Mouse (Mus musculus): ENCODE results near the gene Limd2. TPM values are rescaled to one million over a fixed set of nuclear protein-coding genes. Genes with fewer than 3 reads are reported as not detected.

The Limd2 gene
- polyA plus RNA-seq, 1 experiment from 2014 or later = 247 TPM

- ATAC-seq (ENCODE audit: low read depth) = peak; percentile 80
- H3K9ac ChIP-seq (ENCODE audit: low read length) = peak overlapping the region; percentile 95
- H3K4me3 ChIP-seq (ENCODE audit: low read length) = peak overlapping the region; percentile 86
- H3K27me3 ChIP-seq (ENCODE audit: control insufficient read depth, insufficient read depth, low read depth, low read length) = no peaks in the 10 kb centered on the region
- H3K9me3 ChIP-seq (ENCODE audit: control insufficient read depth, low read length) = no peaks in the 10 kb centered on the region
- peaks cover 18% of the 10 kb centered on the region for H3K36me3 ChIP-seq (ENCODE audit: control insufficient read depth, insufficient read depth, low read length)
- peak overlapping the region; percentile 95 for H3K27ac ChIP-seq (ENCODE audit: low read length)
- under 1% methylated on average over 62 of the region's 106 CpGs for WGBS
- peaks cover 22% of the 10 kb centered on the region for H3K4me1 ChIP-seq (replicated peaks; ENCODE audit: control insufficient read depth, insufficient read depth, low read length)
- H3K4me2 ChIP-seq (ENCODE audit: low read depth, low read length) = peak overlapping the region; percentile 93
Observed at GRCm38 (mm10) chr11:106159921-106160840, 479 bp downstream of the Limd2 start.

GRCm38 (mm10) chr11:106159216-106159920 lies 1.3 kb downstream of the Limd2 start:
- 0% methylated on average over 23 of the region's 25 CpGs for WGBS
- Histone ChIP-seq H3K4me2 (ENCODE audit: low read depth, low read length) (peak overlapping the region; percentile 93), H3K36me3 (ENCODE audit: control insufficient read depth, insufficient read depth, low read length) (peaks cover 25% of the 10 kb centered on the region), H3K27me3 (ENCODE audit: control insufficient read depth, insufficient read depth, low read depth, low read length) (no peaks in the 10 kb centered on the region), H3K27ac (ENCODE audit: low read length) (peak overlapping the region; percentile 95), H3K9me3 (ENCODE audit: control insufficient read depth, low read length) (no peaks in the 10 kb centered on the region), H3K4me1 (replicated peaks; ENCODE audit: control insufficient read depth, insufficient read depth, low read length) (peaks cover 22% of the 10 kb centered on the region), H3K9ac (ENCODE audit: low read length) (peak overlapping the region; percentile 95), H3K4me3 (ENCODE audit: low read length) (peak overlapping the region; percentile 86)
- peak; percentile 65 for ATAC-seq (ENCODE audit: low read depth)

- Histone ChIP-seq H3K36me3 (ENCODE audit: control insufficient read depth, insufficient read depth, low read length) (peaks cover 30% of the 10 kb centered on the region), H3K27ac (ENCODE audit: low read length) (peak overlapping the region; percentile 95), H3K9me3 (ENCODE audit: control insufficient read depth, low read length) (no peaks in the 10 kb centered on the region), H3K4me1 (replicated peaks; ENCODE audit: control insufficient read depth, insufficient read depth, low read length) (peaks cover 22% of the 10 kb centered on the region), H3K4me2 (ENCODE audit: low read depth, low read length) (peak overlapping the region; percentile 93), H3K9ac (ENCODE audit: low read length) (peak overlapping the region; percentile 95), H3K27me3 (ENCODE audit: control insufficient read depth, insufficient read depth, low read depth, low read length) (no peaks in the 10 kb centered on the region), H3K4me3 (ENCODE audit: low read length) (peak overlapping the region; percentile 86)
- peak; percentile 30; the same call in 1 of the 2 replicates for ATAC-seq (ENCODE audit: low read depth)
- 24% methylated on average over 9 of the region's 9 CpGs for WGBS
Observed at GRCm38 (mm10) chr11:106158930-106159215, 1.8 kb downstream of the Limd2 start.

GRCm38 (mm10) chr11:106158081-106158929 lies 2.4 kb downstream of the Limd2 start:
- no peaks in the 10 kb centered on the region for H3K9me3 ChIP-seq (ENCODE audit: control insufficient read depth, low read length)
- peak overlapping the region; percentile 86 for H3K4me3 ChIP-seq (ENCODE audit: low read length)
- no peaks in the 10 kb centered on the region for H3K27me3 ChIP-seq (ENCODE audit: control insufficient read depth, insufficient read depth, low read depth, low read length)
- H3K4me1 ChIP-seq (replicated peaks; ENCODE audit: control insufficient read depth, insufficient read depth, low read length) = peaks cover 20% of the 10 kb centered on the region
- peak overlapping the region; percentile 93 for H3K4me2 ChIP-seq (ENCODE audit: low read depth, low read length)
- 54% methylated on average over 14 of the region's 14 CpGs for WGBS
- no peak; the same call in 1 of the 2 replicates for ATAC-seq (ENCODE audit: low read depth)
- H3K27ac ChIP-seq (ENCODE audit: low read length) = peak overlapping the region; percentile 95
- H3K9ac ChIP-seq (ENCODE audit: low read length) = peak overlapping the region; percentile 95
- H3K36me3 ChIP-seq (ENCODE audit: control insufficient read depth, insufficient read depth, low read length) = peaks cover 32% of the 10 kb centered on the region

GRCm38 (mm10) chr11:106157154-106157553 lies 3.5 kb downstream of the Limd2 start:
- Histone ChIP-seq H3K4me3 (ENCODE audit: low read length) (no peak overlapping the region), H3K4me2 (ENCODE audit: low read depth, low read length) (no peak overlapping the region), H3K4me1 (replicated peaks; ENCODE audit: control insufficient read depth, insufficient read depth, low read length) (peaks cover 19% of the 10 kb centered on the region), H3K27ac (ENCODE audit: low read length) (no peak overlapping the region), H3K9me3 (ENCODE audit: control insufficient read depth, low read length) (no peaks in the 10 kb centered on the region), H3K9ac (ENCODE audit: low read length) (no peak overlapping the region), H3K36me3 (ENCODE audit: control insufficient read depth, insufficient read depth, low read length) (peaks cover 29% of the 10 kb centered on the region), H3K27me3 (ENCODE audit: control insufficient read depth, insufficient read depth, low read depth, low read length) (no peaks in the 10 kb centered on the region)
- no peak for ATAC-seq (ENCODE audit: low read depth)
- 75% methylated on average over 7 of the region's 7 CpGs for WGBS

GRCm38 (mm10) chr11:106156257-106156656 lies 4.4 kb downstream of the Limd2 start:
- peaks cover 17% of the 10 kb centered on the region for H3K4me1 ChIP-seq (replicated peaks; ENCODE audit: control insufficient read depth, insufficient read depth, low read length)
- peaks cover 36% of the 10 kb centered on the region for H3K36me3 ChIP-seq (ENCODE audit: control insufficient read depth, insufficient read depth, low read length)
- no peak overlapping the region for H3K4me2 ChIP-seq (ENCODE audit: low read depth, low read length)
- H3K9me3 ChIP-seq (ENCODE audit: control insufficient read depth, low read length) = no peaks in the 10 kb centered on the region
- ATAC-seq (ENCODE audit: low read depth) = no peak
- WGBS = 76% methylated on average over 1 of the region's 1 CpGs
- H3K27ac ChIP-seq (ENCODE audit: low read length) = no peak overlapping the region
- H3K9ac ChIP-seq (ENCODE audit: low read length) = no peak overlapping the region
- H3K27me3 ChIP-seq (ENCODE audit: control insufficient read depth, insufficient read depth, low read depth, low read length) = no peaks in the 10 kb centered on the region
- H3K4me3 ChIP-seq (ENCODE audit: low read length) = no peak overlapping the region

- ATAC-seq (ENCODE audit: low read depth) = no peak
- 54% methylated on average over 3 of the region's 3 CpGs for WGBS
Observed at GRCm38 (mm10) chr11:106155761-106156160, 4.9 kb downstream of the Limd2 start.

GRCm38 (mm10) chr11:106154770-106155169 lies 5.9 kb downstream of the Limd2 start:
- H3K27me3 ChIP-seq (ENCODE audit: control insufficient read depth, insufficient read depth, low read depth, low read length) = no peaks in the 10 kb centered on the region
- ATAC-seq (ENCODE audit: low read depth) = no peak
- H3K4me1 ChIP-seq (replicated peaks; ENCODE audit: control insufficient read depth, insufficient read depth, low read length) = peaks cover 10% of the 10 kb centered on the region
- peaks cover 49% of the 10 kb centered on the region for H3K36me3 ChIP-seq (ENCODE audit: control insufficient read depth, insufficient read depth, low read length)
- 35% methylated on average over 2 of the region's 2 CpGs for WGBS
- H3K27ac ChIP-seq (ENCODE audit: low read length) = no peak overlapping the region
- no peaks in the 10 kb centered on the region for H3K9me3 ChIP-seq (ENCODE audit: control insufficient read depth, low read length)
- no peak overlapping the region for H3K9ac ChIP-seq (ENCODE audit: low read length)
- no peak overlapping the region for H3K4me2 ChIP-seq (ENCODE audit: low read depth, low read length)
- no peak overlapping the region for H3K4me3 ChIP-seq (ENCODE audit: low read length)

More at GRCm38 (mm10) chr11:106155761-106156160, 4.9 kb downstream of the Limd2 start:
- peaks cover 41% of the 10 kb centered on the region for H3K36me3 ChIP-seq (ENCODE audit: control insufficient read depth, insufficient read depth, low read length)
- H3K27ac ChIP-seq (ENCODE audit: low read length) = no peak overlapping the region
- no peak overlapping the region for H3K4me3 ChIP-seq (ENCODE audit: low read length)
- H3K4me2 ChIP-seq (ENCODE audit: low read depth, low read length) = no peak overlapping the region
- no peak overlapping the region for H3K9ac ChIP-seq (ENCODE audit: low read length)
- no peaks in the 10 kb centered on the region for H3K27me3 ChIP-seq (ENCODE audit: control insufficient read depth, insufficient read depth, low read depth, low read length)
- H3K4me1 ChIP-seq (replicated peaks; ENCODE audit: control insufficient read depth, insufficient read depth, low read length) = peaks cover 12% of the 10 kb centered on the region
- no peaks in the 10 kb centered on the region for H3K9me3 ChIP-seq (ENCODE audit: control insufficient read depth, low read length)
